Mouse (Mus musculus): Measurements from ENCODE around the gene Akap11.

GRCm38 (mm10) chr14:78537551-78537950 is 943 bp upstream of the Akap11 start:
- no peak for TF ChIP-seq CTCF (conservative IDR thresholded peaks at IDR 0.05; ENCODE audit: low read length)
- no peak for TF ChIP-seq POU5F1 (IDR thresholded peaks at IDR 0.05; ENCODE audit: borderline replicate concordance, low read length)
- TF ChIP-seq NANOG (IDR thresholded peaks at IDR 0.05; ENCODE audit: borderline replicate concordance, low read length): no peak

Measured in E14TG2a.4 (cell line).